Mouse (Mus musculus): Measurements from ENCODE around the gene Plekha4.

GRCm38 (mm10) chr7:45567112-45567779, 41.1 kb downstream of the Plekha4 start:
- TF ChIP-seq CTCF (IDR thresholded peaks at IDR 0.05 in 2 of 3, conservative IDR thresholded peaks at IDR 0.05 in 1 of 3; ENCODE audit: control insufficient read depth in 1 of 3, insufficient read depth in 1 of 3, low read depth in 2 of 3, low read length in 3 of 3, poor library complexity in 1 of 3, severe bottlenecking in 1 of 3) (no peak), HCFC1 (IDR thresholded peaks at IDR 0.05; ENCODE audit: low read depth, low read length) (no peak)

Measured in MEL (cell line).